Mouse (Mus musculus) right cerebral cortex, postnatal 4 days (tissue): ENCODE measurements around the gene Cinp.
"Not testable (repeated sequence)": the region's sequence is repeated elsewhere in the genome, so short reads cannot be mapped to it uniquely, and the experiment has no call there.

Experiments used
- DNase-seq: peaks from one replicate; pipeline ENCODE4 v3.0.0-alpha.2; 2022

Cinp gene

DNA sequence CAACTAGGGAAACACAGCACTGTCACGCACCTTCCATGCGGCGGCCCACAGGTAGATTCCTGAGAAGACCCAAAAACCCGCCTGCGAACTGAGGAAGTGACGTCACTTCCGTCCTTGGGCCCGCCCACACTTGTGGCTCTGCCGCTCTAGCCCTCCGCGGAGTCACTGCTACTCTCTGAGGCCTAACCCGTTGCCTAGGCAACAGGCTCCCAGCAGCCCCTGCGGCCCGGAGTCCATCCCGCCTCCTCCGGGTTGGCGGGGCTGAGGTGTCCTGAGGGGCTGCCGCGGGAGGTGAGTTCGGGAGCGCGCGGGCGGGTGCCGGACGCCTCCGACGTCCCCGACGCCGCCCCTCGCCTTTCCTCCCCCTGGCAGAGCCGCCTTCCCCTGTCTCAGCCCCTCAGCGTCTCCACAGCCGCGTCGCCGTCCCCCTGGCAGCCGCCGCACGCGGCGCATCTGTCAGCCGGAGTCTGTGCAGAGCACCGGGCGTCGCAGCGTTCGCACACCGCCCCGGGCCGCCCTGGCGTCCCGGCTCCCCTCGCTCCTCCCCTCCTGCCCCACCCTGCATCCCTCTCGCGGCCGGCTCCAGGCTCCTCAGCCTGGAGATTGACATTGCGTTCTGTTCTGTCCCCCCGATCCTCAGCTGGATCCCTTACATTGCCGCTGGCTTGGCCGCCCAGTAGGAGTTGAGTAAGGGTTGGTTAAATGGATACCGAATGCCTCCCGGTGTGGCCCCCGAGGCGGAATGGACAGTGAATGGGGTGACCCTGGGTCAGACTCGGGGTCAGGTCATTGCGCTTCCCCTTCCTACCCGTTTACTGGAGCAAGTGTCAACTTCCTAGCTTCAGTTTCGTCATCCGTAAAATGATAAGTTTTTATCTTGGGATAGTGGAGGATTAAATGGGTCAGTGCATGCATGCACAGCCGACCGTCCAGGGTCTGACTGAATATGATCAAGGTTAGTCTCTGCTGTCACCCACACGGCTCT lies at the start of gene Cinp, which contains the start of gene Tecpr2:
TSS of gene Cinp (minus strand) at position 110 of the 985 bp plus-strand sequence.
TSS of gene Tecpr2 (plus strand) at position 229 of the 985 bp plus-strand sequence.
- DNase-seq = peak; percentile 91

DNA sequence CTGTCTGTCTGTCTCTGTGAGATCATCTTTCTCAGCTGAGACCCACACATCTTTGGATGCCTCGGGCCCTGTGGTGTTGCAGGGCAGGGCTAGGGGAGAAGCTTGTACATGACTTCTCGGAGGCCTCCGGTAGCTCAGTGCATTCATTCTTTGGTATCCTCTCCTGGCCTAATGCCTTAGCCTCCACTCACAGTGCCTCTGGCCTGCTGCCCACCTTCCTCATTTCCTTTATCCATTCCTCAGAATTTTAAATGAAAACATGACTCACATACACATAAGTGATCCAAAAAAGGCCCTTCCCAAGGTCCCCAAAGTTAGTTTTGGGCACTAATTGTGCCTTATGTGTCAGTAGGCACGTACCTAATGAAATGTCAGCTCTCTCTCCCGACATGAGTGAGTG lies 48.6 kb upstream of the Cinp start:
- DNase-seq = no peak

DNA sequence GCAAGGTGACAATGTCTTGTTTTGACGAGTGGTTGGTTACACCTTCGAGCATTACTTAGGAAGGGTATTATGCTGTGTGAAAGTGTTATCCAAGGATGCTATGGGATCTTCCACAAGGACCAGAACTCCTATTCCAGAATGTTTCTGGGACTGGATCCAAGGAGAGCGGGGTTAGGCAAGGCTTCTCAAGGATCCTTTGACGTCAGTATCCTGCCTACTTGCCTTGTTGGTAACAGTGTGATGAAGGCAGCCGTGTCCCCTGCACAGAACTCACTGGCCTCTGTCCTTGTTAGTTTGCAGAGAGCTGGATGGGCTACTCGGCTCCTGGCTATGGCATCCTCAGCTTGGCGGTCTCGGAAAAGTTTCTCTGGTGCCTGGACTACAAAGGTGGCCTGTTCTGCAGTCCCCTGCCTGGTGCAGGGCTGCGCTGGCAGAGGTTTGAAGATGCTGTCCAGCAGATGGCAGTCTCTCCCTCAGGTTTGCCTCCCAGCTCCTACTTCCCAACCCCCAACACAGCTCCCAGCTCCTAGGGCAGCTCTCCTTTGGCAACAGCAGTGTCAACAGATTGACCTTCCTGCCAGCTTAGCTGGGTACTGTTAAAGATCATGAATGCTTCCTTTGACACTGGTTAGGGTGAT lies 47.2 kb upstream of the Cinp start:
- peak; percentile 74 for DNase-seq

DNA sequence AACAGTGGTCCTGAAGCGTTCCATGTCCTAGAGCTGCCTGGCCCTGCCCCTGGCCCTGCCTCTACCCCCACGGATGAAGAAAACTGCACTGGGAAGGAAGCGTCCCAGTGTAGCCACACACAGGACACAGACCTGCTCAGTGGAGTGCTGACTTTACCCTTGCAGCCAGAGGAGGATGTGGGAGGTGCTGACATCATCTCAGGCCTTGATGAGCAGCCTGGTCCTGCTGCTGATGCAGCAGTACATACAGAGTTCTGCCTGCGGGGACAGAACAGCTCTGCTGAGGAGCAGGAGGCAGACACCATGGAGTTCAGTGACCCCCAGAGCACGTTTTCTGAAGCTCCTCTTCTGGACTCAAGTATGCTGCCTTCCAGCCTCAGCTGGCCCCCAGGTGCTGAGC lies 43.9 kb upstream of the Cinp start:
- DNase-seq = no peak

DNA sequence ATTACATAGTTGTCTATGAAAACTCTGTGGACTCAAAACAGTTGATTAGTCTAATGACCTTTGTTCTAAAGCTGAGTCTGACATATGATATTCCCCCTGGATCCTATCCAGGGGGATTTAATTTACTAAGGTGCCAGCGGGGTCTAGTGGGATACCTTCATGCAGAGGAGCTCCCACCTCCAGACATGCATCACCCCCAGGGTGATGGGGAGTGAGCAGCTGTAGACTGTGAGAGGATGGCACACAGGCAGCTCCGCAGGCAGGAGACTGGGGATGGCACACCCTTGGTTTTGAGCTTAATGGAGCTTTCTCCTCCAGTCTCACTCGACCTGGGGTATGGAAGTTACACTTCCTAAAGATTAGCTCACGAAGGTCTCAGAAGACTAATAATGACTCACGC lies 32.6 kb upstream of the Cinp start:
- no peak for DNase-seq

DNA sequence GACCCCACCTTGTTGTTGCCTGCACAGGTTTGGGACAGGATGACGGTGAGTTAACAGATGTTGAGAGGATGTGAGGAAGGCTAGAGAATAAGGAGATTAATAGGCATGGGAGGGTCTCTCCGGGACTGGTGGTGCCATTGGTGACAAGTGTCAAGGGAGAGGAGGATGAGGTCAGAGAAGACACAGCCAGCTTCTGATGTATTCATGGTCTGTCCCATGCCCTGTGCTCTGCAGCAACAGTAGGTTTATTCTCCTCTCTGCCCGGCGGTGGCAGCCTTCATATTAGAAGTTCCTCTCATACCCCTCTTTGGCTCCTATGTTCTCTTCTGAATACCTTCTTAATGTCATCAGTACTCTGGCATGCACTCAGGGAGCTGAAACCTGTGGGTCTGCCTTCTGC lies 31.3 kb upstream of the Cinp start:
- DNase-seq = no peak

DNA sequence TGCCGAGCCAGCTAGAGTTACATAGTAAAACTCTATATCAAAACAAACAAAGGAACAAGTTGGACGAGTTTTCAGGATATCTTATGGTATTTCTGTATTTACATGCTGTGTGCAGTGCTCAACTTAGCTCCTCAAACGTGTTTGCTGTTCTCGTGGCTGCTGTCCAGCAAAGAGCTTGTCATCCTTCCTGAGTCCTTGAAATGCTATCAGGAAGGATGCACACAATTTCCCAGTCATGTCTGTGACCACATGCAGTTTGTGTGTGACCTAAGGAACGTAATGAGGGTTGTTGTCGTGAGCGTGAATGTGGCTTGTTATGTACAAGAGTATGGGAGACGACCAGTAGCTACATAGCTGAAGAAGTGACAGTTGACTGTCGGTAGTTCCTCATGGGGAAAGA lies 26.8 kb upstream of the Cinp start:
- no peak for DNase-seq

DNA sequence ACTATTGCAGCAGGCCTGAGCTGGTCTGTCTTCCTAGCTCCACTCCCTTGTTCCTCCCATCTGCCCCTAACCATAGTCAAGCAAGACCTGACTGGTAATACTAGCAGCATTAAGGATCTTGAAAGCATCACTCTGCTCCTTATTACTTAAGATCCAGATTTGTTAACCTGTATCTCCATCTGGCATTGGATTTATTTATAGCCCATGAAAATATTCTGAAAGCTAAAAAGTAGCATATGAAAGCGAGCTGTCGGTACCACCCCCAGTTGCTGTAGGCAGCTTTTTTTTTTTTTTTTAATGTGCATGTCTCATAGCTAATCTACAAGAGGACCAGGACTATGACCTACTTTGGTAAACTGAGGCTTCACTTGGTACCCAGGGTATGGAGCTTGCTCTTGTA lies 21.0 kb upstream of the Cinp start:
- DNase-seq = no peak

DNA sequence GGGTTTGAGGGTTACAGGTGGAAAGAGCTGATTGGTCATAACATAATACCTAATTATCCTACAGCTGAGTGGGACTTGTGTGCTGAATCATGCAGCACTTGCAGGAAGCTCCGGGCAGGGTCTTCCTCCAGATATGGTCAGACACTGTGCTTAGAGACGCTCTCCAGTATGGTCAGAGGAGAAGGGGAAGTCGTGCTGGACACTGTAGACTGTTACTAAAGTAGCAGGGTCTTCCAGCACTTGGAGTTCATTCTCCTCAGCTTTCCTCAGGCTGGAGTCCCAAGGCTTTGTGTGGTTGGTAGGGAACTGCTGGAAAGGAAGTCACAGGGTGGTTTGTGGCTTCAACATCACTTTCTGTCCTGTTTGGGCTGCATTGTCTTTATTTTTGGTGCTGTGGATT lies 18.9 kb upstream of the Cinp start:
- no peak for DNase-seq

DNA sequence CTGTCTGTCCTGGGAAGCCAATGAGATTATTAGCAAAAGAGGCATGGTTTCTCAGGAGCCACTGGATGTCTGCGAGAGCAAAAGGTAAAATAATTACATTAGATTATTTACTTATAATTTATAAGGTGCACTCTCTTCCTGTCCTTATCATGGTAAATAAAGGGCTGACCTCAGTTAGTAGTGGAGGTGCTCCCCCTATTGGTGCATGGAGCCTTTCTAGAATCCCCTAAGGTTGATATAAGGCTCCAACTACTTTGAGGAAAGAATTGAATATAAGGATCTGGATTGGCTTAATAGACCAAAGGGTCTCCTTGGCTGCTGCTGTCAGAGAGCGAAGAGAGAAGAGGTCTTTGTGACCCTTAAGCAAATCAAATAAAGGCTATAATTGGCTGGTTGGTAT lies 14.6 kb upstream of the Cinp start:
- DNase-seq = no peak

DNA sequence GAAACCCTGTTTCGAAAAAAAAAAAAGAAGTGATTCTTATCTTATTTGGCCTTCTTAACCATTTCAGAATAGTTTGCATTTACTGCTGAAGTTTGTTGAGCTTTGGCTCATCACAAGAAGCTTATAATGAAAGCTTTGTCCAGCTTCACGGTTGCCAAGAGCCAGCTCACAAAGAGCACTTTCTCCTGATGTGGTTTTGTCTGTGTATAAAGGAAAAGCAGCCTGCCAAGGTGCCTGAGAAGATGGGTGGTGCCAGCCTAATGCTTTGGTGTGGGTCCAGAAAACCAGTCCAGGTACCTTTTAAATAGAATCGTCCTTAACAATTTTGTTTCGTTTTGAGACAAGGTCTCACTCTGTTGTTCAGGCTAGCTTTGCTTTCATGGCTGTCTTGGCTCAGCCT lies 13.2 kb upstream of the Cinp start:
- no peak for DNase-seq

DNA sequence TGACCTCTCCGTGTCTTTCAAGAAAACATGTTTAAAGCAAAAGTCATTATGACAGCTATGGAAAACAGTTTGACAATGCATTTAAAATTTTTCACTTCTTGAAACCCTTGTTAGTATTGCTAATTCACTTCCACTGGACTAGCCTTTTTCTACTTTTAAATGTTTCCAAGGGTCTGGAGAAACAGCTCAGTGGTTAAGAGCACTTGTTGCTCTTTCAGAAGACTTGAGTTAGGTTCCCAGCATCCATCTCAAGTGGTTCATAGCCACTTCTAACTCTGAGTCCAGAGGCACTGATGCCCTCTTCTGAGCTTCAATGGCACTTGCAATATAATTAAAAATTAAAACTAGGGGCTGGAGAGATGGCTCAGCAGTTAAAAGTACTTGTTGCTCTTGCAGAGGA lies 2.9 kb upstream of the Cinp start:
- no peak for DNase-seq

DNA sequence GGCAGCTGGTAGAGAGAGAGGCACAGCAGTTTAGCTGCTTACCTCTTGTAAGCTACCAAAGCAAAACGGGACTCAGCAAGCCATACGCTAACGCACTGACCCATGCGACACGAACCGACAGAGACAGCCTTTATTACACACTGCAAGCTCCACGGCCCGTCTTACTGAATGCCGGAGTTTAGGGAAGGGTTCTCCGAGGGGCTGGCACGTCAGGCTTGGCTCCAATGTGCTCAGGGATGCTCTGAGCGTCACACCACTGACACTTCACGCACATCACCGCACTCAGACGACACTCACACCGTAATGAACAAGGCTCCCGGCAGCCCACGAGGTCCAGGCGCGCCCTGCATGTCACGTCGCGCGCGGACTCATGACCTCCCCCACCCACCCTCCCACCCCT lies 339 bp downstream of the Cinp start:
- DNase-seq = no peak

DNA sequence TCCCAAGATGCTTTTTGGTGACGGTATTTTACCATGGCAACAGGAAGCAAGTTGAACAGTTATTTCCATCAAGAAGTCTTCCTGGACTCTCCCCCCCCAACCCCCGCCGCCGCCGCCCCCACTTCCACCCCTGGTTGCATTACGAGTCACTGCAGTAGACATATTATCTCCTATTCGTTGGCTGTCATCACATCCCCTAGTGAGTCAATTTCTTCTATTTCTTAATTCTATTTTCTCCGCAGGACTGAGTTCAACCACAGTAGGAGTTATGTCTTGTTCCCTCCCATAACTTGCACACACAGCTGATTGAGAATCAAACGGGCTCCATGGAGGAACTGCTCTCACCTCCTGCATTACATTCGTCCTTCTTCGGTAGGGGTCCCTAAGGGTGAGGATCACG lies 839 bp downstream of the Cinp start:
- DNase-seq = no peak

DNA sequence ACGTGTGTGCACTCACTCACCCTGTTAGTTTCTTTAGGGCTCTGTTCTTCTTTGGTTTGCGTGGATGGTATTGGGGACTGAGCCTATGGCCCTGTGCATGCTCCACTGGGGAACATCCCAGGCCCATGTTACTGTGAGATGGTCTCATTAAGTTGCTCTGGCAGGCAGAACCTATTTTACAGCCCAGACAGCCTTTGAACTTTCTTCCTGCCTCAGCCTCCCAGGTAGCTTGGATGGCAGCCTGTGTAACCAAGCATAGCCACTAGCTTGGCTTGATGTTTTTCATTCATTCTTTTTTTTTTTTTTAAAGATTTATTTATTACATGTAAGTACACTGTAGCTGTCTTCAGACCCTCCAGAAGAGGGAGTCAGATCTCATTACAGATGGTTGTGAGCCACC lies 3.7 kb downstream of the Cinp start:
- no peak for DNase-seq

DNA sequence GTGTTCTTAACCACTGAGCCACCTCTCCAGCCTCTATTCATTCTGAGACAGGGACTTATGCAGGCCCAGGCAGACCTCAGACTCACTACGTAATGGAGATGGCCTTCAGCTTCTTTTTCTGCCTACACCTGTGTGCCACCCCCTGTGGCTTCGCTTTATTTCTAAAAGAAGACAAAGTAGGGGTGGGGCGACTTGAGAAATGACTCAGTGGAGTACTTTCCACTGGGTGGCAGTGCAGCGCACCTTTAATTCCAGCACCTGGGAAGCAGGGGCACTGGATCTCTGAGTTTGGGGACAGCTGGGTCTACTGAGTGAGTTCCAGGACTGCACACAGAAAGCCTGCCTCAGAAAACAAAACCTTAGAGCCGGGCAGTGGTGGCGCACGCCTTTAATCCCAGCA lies 6.7 kb downstream of the Cinp start:
- DNase-seq = no peak

DNA sequence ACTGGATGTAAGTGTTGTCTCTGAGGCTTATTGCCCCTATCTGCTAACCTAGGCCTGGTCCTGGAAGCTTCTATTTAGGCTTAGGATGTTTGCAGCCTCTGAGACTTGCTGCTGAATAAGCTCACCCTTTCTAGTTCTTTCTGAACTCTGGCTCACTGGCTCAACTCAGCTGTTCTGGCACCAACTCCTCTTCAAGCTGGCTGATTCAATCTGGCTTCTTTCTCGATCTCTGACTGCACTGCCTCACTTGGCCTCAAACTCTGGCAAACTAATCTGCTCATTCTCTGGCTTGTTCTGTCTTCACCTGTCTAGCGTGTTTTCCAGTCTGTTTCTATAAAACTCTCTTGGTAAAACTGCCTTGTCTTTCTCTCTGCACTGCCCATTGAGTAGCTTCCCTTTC lies 13.6 kb downstream of the Cinp start:
- no peak for DNase-seq

DNA sequence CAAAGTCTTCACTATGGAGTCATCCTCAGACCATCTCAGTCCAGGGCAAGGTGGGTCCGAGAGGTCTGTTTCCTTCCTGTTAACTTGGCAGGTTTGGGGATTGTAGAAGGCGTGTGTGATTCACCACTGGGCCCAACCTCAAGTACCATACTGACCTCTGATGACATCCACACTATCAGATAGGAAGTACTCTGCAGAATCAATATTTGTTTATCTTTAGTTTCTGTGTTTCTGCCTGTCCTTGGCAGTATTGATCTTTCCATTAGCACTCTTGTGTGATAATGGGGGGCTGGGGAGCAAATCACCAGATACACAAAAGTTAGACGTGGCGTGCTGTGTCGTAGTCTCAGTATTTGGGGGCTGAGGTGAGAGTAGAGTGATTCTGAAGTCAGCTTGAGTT lies 17.7 kb downstream of the Cinp start:
- DNase-seq = no peak

DNA sequence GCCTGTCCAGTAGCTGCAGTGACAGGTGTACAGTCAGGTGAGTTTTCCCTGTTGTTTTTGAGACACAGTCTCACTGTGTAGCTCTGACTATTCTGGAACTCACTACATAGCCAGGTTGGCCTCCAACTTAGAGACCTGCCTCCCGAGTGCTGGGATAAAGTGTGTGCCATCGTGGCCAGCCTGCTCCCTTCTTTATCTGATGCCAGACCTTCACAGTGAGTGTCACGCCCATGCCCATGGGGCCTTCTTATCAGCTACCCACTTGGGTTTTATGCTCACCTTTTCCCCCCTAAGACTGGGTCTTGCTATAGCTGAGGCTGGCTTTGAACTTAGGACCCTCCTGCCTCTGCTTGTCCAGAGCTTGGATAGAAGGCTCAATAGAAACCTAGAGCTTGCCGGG lies 18.8 kb downstream of the Cinp start:
- DNase-seq = no peak

DNA sequence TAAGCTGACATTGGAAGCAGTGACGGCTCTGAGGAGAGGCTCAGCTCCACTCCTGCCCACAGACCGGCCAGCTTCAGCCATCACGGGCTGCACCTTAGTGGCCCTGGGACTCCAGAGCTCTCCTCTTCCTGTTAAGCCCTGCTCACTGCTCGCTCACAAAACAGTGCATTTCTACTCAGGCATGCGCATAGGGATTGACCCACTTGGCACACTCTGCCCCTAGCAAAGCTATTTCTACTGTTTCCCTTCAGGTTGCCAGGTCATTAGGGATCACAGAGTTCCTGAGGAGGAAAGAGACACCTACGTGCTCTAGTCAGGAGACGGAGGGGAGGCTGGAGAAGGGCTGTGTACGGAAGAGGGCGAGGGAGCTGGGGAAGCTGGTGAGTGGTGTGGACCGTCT lies 23.0 kb downstream of the Cinp start:
- no peak for DNase-seq

DNA sequence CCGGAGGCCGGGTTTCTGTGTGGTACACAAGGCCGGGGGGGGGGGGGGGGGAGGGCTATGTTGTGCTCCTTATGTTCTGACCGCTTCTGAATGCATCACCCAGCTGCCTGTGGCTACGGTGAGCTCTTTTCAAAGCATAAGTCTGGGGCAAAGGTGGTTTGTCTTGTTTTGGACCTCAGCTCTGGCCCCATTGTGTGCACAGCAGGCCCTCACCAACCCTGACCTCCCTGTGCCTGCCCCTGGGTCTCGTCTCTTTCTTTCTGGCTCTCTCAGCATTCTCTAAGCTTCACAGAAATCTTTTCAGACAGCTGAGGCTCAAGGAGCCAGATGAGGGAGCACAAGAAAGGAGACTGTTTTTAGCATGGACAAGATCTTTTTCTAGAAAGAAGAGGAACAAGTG lies 23.4 kb downstream of the Cinp start:
- DNase-seq = no peak

DNA sequence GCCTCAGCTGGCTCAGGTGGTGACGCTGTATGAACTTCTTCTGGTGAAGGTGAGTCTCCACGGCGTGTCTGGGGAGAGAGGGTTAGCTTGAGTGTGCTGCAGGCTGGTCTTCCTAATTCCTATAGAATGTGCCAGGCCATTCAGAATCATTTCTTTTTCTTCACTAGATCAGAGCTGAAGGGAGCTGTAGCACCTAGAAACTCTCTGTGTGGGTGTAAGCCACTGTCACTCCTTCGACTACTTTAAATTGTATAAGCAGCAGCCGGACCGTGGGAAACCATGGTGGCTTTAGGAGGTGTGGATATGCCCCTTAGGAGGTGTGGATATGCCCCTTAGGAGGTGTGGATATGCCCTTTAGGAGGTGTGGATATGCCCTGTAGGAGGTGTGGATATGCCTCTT lies 24.9 kb downstream of the Cinp start:
- DNase-seq = no peak

DNA sequence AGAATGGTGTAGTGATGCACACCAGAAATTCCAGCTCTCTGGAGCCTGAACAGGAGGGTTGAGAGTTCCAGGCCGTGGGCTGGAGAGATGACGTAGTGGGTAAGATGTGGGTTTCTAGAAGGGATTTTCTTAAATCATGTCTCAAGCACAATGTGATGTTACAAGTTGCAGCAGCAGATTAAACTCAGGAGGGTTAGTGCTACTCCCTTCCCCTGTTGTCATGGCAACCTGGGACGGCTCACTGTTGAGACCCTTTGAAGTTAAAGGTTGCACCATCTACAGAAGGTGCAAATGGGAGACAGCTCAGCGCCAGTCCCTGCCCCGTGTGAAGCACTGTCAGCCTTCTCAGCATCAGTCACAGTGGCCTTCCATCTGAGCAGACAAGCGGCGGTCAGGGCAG lies 27.7 kb downstream of the Cinp start:
- no peak for DNase-seq

DNA sequence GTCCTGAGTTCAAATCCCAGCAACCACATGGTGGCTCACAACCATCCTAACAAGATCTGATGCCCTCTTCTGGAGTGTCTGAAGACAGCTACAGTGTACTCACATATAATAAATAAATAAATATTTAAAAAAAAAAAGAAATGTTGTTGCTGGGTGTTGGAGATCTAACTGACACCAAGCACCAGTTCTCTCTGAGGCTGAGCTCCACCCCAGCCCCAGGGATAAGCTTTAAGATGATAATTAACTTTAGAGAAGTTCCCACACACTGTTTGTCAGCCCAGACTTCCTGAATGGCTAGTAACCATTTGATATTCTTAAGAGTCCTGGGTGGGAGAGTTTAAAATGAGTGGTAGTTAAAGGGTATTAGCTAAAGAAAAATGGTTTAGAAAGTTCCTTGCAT lies 28.7 kb downstream of the Cinp start:
- DNase-seq = no peak

DNA sequence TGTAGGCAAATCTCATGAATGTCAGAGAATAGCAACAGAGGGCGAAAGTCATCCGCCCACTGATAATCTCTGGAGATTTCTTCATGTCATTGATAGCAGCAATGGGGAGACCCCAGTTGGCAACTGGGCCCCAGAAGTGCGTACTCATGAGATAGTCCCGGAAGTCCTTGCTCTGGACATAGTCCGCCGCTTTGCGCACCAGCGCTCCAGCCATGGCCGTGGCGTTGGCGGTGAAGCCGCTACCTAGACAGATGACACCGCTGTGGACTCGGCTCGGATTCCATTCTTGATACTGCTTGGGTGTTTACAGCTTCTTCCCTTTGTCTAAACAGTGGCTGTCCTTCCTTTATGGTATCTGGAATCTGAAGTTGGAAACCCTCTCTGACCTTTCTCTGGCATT lies 30.3 kb downstream of the Cinp start:
- DNase-seq = not testable (repeated sequence)
